Mouse (Mus musculus): ENCODE results near the gene Vps13c.

DNA sequence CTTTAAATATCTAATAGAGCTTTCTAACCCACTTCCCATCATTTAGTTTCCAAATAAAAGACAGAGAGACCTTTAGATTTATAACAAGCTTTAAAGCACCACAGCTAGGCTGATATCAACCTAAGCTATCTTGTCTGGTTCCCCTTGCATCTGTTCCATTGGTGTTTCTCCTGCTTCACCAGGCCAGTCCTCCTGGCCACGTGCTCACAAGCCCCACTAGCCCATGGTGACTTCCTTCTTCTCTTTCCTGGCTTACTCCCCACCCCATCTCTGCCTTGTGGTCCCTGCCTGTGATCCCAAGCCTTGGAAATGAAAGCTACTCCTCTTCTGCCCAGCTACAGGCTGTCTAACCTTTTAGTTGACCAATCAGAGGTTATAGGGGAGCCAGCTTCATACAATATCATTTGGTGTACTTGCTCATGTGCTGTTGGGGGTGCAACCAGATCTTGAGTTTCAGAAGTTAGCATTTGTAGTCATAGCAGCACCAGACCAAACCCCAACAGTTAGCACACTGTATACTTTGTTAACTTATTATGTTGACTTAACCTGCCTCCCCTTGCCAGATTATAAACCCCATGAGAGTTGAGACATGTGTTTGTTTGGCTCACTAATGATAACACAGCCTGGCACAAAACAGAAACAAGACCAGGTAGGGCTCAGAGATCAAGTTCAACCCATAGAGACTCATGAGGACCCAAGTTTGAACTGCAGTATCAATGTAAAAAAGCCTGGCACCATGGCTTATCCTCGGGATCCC, 23.8 kb upstream of the Vps13c start:
- TF ChIP-seq POLR2A (IDR thresholded peaks at IDR 0.05; ENCODE audit: control insufficient read depth, low read depth, low read length) (no peak), CTCF (IDR thresholded peaks at IDR 0.05; ENCODE audit: control insufficient read depth, insufficient read depth, insufficient replicate concordance, low read depth, low read length) (no peak)
